Mouse (Mus musculus) E14TG2a.4 (cell line): Measurements from ENCODE around the gene Srgap1.

ENCODE experiments used
- H3K27me3 ChIP-seq: 2 replicates; pipeline ENCODE4 v1.6.1; 2014; ENCODE audit warnings: low read length, control low read depth; ENCODE audit not compliant: insufficient read depth
- H3K36me3 ChIP-seq: 2 replicates; pipeline ENCODE4 v1.6.1; 2014; ENCODE audit warnings: low read length, control low read depth; ENCODE audit not compliant: insufficient read depth
- H3K4me1 ChIP-seq: replicated peaks from 2 replicates; pipeline ENCODE4 v1.6.1; 2014; ENCODE audit warnings: low read depth, low read length, control low read depth
- H3K4me3 ChIP-seq: replicated peaks from 2 replicates; pipeline ENCODE4 v1.5.1; 2014; ENCODE audit warnings: mild to moderate bottlenecking, low read length
- H3K9me3 ChIP-seq: 2 replicates; pipeline ENCODE4 v1.6.1; 2014; ENCODE audit warnings: low read length, control low read depth
- CTCF ChIP-seq: conservative IDR thresholded peaks from 2 replicates; pipeline ENCODE4 v1.5.1; 2014; ENCODE audit warnings: low read length
- NANOG ChIP-seq: IDR thresholded peaks from 2 replicates; pipeline ENCODE4 v1.6.1; 2014; ENCODE audit warnings: borderline replicate concordance, low read length, mixed read lengths
- POU5F1 ChIP-seq: IDR thresholded peaks from 2 replicates; pipeline ENCODE4 v1.6.1; 2014; ENCODE audit warnings: low read length, borderline replicate concordance

The Srgap1 gene

DNA sequence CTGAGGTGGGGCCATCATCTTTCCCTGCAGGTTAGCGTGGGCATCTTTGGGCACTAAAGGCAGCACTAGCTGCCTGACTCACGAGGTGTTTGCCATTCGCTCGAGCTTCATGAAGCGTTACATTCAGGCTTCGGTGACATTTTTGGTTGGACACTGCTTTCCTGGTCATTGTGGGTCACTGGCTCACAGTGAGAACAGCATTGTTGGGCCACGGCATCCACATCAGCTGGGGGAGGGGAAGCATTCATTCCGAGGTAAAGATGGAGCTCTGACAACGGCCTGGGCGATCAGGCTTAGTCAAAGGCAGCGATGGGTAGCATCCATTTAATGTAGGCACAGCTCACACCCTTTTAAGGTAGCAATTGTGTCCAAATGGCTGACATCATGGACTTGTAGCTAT is 240.3 kb downstream of the Srgap1 start:
- Histone ChIP-seq H3K9me3 (no peaks in the 10 kb centered on the region), H3K4me3 (no peak overlapping the region), H3K4me1 (no peaks in the 10 kb centered on the region), H3K27me3 (no peaks in the 10 kb centered on the region), H3K36me3 (no peaks in the 10 kb centered on the region)
- TF ChIP-seq CTCF (no peak), POU5F1 (no peak), NANOG (no peak)

DNA sequence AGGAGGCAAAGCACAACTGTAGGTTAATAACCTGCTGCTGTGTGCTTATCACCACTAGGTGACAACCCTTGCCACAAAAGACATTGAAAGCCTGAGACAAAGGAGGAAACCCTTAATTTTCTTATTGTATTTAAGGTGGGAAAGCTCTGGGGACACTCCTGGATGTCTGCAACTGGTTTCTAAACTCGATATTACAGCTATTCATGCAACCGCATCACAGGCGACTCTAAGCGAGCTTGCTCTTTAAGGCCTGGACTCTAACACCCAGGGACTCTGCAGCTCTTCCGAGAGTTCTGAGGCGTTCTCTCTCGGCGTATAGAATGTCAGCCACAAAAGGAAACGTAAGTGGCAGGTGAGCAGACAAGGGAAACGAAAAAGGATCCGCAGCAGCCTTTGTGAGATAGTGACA is 241.2 kb downstream of the Srgap1 start:
- no peak overlapping the region for H3K4me3 ChIP-seq
- TF ChIP-seq POU5F1: no peak
- TF ChIP-seq NANOG: no peak
- TF ChIP-seq CTCF: no peak
- H3K36me3 ChIP-seq: no peaks in the 10 kb centered on the region
- H3K4me1 ChIP-seq: no peaks in the 10 kb centered on the region
- no peaks in the 10 kb centered on the region for H3K9me3 ChIP-seq
- H3K27me3 ChIP-seq: no peaks in the 10 kb centered on the region

DNA sequence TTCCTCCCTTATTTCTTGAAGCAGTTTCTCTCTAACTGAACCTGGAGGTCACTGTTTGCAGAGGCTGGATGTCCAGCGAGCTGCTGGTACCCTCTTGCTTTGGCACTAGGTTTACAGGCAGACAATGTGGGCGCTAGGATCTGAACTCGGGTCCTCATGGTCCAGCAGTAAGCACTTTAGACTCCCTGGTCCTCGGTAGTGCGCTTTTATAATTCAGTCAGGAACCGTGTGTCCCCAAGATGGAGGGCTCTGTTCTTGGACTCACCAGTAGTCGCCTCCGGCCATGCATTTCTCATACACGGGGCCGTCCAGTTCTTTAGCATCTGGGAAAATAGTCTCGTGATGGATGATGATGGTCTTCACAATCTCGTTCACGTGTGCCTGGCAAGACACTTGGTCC is 242.6 kb downstream of the Srgap1 start:
- Histone ChIP-seq H3K27me3 (no peaks in the 10 kb centered on the region), H3K4me1 (no peaks in the 10 kb centered on the region), H3K36me3 (no peaks in the 10 kb centered on the region), H3K9me3 (no peaks in the 10 kb centered on the region), H3K4me3 (no peak overlapping the region)
- TF ChIP-seq CTCF (no peak), NANOG (no peak), POU5F1 (no peak)

DNA sequence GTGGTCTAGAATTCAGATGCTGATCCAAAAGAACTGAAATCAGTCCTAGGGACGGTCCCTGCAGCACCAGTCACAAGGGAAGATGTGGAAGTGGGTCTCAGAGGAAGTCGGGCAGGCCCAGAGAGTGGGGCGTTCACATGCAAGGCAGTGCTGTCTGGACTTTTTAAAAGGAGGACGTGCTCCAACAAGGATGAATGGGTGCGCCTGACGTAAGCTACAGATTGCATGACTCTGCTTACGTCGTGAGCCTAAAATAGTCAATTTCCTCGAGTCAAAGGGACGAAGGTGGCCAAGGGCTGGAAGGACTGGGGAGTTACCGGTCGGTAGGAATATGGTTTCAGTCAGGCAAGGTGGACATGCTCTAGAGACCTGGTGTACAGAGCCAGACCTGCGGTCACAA is 247.1 kb downstream of the Srgap1 start:
- no peaks in the 10 kb centered on the region for H3K27me3 ChIP-seq
- H3K4me3 ChIP-seq: no peak overlapping the region
- H3K4me1 ChIP-seq: 0 out of 2 replicates have a peak, but pooled peaks cover 4% of the 10 kb centered on the region
- H3K36me3 ChIP-seq: no peaks in the 10 kb centered on the region
- TF ChIP-seq NANOG (no peak), CTCF (no peak), POU5F1 (no peak)
- H3K9me3 ChIP-seq: no peaks in the 10 kb centered on the region

DNA sequence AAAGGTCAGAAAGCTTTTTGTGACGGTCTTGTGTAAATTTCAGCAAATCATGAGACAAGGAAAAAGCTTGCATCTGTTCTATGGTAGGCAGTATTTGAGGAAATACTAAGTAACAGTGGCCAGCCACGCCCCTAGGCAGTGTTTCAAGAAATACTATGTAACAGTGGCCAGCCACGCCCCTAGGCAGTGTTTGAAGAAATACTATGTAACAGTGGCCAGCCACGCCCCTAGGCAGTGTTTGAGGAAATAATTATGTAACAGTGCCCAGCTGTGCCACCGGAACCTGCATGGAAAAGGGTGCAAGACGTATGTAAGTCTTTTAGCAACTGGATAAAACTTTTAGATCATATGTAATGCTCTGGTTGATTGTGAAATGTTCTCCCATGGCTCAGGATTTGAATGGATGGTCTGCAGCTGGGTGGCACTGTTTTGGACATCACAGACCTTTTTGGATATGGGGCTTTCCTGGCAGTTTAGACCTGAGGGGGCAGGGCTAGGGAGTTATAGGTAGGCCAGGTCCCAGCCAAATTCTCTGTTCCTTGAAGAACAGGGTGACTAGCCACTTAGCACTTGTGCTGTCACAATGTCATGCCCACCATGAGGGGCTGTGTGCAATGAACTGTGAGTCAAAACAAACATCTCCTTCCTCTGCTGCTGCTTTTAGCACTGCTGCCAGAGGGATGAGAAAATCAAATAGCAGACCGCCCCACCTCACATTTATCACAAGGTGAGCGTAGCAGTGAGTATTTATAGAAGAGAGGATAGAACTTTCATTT is 250.9 kb downstream of the Srgap1 start:
- TF ChIP-seq CTCF: no peak
- no peak for TF ChIP-seq POU5F1
- TF ChIP-seq NANOG: no peak
- Histone ChIP-seq H3K9me3 (no peaks in the 10 kb centered on the region), H3K27me3 (no peaks in the 10 kb centered on the region), H3K4me1 (0 out of 2 replicates have a peak, but pooled peaks cover 10% of the 10 kb centered on the region), H3K36me3 (no peaks in the 10 kb centered on the region), H3K4me3 (no peak overlapping the region)

DNA sequence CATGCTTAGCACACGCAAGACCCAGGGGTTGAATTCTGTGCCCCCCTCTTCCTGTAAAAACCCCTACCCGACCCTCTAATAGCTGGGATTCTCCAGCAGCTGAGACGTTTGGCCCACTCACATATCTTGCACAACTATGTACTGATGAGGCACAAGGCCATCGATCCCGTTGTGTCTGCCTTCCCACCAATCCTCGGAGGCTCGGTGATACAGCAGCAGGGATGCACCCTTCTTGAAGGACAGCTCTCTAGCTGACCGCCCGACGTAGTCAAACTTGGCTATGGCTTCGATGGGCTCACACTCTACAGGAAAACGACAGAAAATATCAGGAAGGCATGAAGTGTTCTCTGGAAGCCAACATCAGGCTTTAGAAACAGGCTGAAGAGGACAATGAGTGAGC is 252.6 kb downstream of the Srgap1 start:
- no peak for TF ChIP-seq POU5F1
- TF ChIP-seq CTCF: no peak
- no peak for TF ChIP-seq NANOG
- H3K27me3 ChIP-seq: no peaks in the 10 kb centered on the region
- H3K4me1 ChIP-seq: 0 out of 2 replicates have a peak, but pooled peaks cover 10% of the 10 kb centered on the region
- no peak overlapping the region for H3K4me3 ChIP-seq
- no peaks in the 10 kb centered on the region for H3K36me3 ChIP-seq
- H3K9me3 ChIP-seq: no peaks in the 10 kb centered on the region

DNA sequence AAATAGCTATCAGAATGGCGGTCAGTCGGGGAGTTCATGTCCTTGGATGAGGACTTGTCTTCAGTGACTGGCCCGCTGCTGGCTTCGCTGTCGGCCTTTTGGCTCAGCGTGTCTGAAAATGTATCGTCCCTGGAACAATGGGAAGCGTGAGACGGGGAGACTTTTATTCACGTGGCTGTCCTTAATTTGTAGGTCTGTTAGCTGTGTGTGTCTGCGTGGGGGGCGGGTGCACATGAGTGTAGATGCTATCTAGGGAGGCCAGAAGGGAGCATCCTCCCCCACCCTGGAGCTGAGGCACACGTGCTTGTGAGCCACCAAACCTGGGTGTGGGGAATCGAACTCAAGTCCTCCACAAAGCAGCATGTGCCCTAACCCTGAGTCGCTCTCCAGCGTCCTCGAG is 254.5 kb downstream of the Srgap1 start:
- TF ChIP-seq NANOG (no peak), CTCF (no peak), POU5F1 (no peak)
- Histone ChIP-seq H3K4me3 (no peak overlapping the region), H3K27me3 (no peaks in the 10 kb centered on the region), H3K4me1 (0 out of 2 replicates have a peak, but pooled peaks cover 10% of the 10 kb centered on the region), H3K36me3 (no peaks in the 10 kb centered on the region), H3K9me3 (no peaks in the 10 kb centered on the region)

DNA sequence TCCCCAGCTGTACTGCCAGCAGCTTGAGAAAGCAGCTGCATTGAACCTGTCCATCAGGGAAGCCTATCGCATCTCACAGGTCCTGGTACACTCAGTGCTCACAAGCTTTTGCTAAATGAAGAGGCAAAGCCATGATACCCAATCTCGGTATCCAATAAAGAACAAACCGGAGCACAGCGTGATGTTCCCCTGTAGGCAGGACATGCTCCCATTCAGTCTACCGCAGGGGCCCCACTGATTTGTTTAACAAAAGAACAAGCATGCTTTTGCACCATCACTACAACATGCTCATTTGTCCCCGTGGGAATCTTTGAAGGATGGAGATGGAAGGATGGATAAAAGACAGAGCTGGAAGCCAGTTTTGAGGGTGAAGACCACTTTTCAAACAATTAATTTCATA is 257.0 kb downstream of the Srgap1 start:
- no peaks in the 10 kb centered on the region for H3K9me3 ChIP-seq
- H3K27me3 ChIP-seq: no peaks in the 10 kb centered on the region
- H3K36me3 ChIP-seq: no peaks in the 10 kb centered on the region
- no peak for TF ChIP-seq CTCF
- no peak for TF ChIP-seq POU5F1
- no peak for TF ChIP-seq NANOG
- no peak overlapping the region for H3K4me3 ChIP-seq
- 0 out of 2 replicates have a peak, but pooled peaks cover 6% of the 10 kb centered on the region for H3K4me1 ChIP-seq

DNA sequence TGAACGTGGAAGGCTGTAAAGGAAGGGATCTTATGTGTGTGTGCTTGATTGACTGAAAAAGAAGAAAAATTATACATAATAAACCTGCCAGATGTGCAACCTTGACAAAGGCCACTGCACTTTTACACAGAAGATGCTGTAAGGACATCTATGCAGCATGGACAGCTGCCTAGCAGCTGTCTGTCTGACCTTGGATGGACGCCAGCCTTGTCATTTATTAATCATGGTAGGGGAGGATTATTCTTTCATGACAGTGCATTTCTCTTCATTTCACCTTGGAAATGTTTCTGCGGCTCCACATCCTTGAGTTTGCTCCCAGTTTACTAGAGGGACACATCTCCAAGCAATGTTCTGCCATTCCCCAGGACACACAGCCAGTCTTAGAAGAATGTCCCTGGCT is 258.6 kb downstream of the Srgap1 start:
- no peaks in the 10 kb centered on the region for H3K27me3 ChIP-seq
- peaks cover 8% of the 10 kb centered on the region for H3K9me3 ChIP-seq
- H3K36me3 ChIP-seq: no peaks in the 10 kb centered on the region
- TF ChIP-seq POU5F1: no peak
- H3K4me1 ChIP-seq: 0 out of 2 replicates have a peak, but pooled peaks cover 6% of the 10 kb centered on the region
- H3K4me3 ChIP-seq: no peak overlapping the region
